Mouse (Mus musculus) retina, embryonic 14.5 days (tissue): ENCODE measurements around the gene Endod1.

Experiments used
- DNase-seq: peaks from one replicate; pipeline ENCODE4 v3.0.0-alpha.2; 2015; ENCODE audit warnings: low spot score

Endod1 gene

GRCm38 (mm10) chr9:14381353-14382055 lies at the start of gene Endod1:
Gene Endod1, minus strand, starts transcription at chr9:14381507.
- DNase-seq = peak; percentile 70

GRCm38 (mm10) chr9:14409153-14409552 lies 27.8 kb upstream of the Endod1 start:
- no peak for DNase-seq

- no peak for DNase-seq
Measured at GRCm38 (mm10) chr9:14408044-14408443, 26.7 kb upstream of the Endod1 start.

- no peak for DNase-seq
Measured at GRCm38 (mm10) chr9:14406056-14406455, 24.7 kb upstream of the Endod1 start.

GRCm38 (mm10) chr9:14402099-14402498 lies 20.8 kb upstream of the Endod1 start:
- DNase-seq = no peak

- no peak for DNase-seq
Measured at GRCm38 (mm10) chr9:14400392-14400791, 19.1 kb upstream of the Endod1 start.

GRCm38 (mm10) chr9:14398946-14399345 lies 17.6 kb upstream of the Endod1 start:
- DNase-seq = no peak

GRCm38 (mm10) chr9:14398084-14398483 lies 16.8 kb upstream of the Endod1 start:
- DNase-seq = no peak

- DNase-seq = no peak
Measured at GRCm38 (mm10) chr9:14397449-14397819, 16.1 kb upstream of the Endod1 start.

GRCm38 (mm10) chr9:14396819-14397448 lies 15.6 kb upstream of the Endod1 start:
- DNase-seq = no peak

- no peak for DNase-seq
Measured at GRCm38 (mm10) chr9:14396096-14396495, 14.8 kb upstream of the Endod1 start.

- DNase-seq = no peak
Measured at GRCm38 (mm10) chr9:14394956-14395561, 13.8 kb upstream of the Endod1 start.

GRCm38 (mm10) chr9:14391841-14392318 lies 10.6 kb upstream of the Endod1 start:
- DNase-seq = no peak

- no peak for DNase-seq
Measured at GRCm38 (mm10) chr9:14391286-14391685, 10.0 kb upstream of the Endod1 start.

- DNase-seq = peak; percentile 26
Measured at GRCm38 (mm10) chr9:14390278-14390677, 9.0 kb upstream of the Endod1 start.

GRCm38 (mm10) chr9:14389050-14389621 lies 7.8 kb upstream of the Endod1 start:
- no peak for DNase-seq

- DNase-seq = no peak
Measured at GRCm38 (mm10) chr9:14388001-14388400, 6.7 kb upstream of the Endod1 start.

- no peak for DNase-seq
Measured at GRCm38 (mm10) chr9:14386831-14387230, 5.5 kb upstream of the Endod1 start.

- DNase-seq = no peak
Measured at GRCm38 (mm10) chr9:14385665-14386064, 4.4 kb upstream of the Endod1 start.

- no peak for DNase-seq
Measured at GRCm38 (mm10) chr9:14383186-14383920, 2.0 kb upstream of the Endod1 start.

GRCm38 (mm10) chr9:14382256-14382791 lies 1.0 kb upstream of the Endod1 start:
- DNase-seq = no peak
